Mouse (Mus musculus): Measurements from ENCODE around the gene 3110009E18Rik. TPM values are rescaled to one million over a fixed set of nuclear protein-coding genes. Genes with fewer than 3 reads are reported as not detected.
A peak's percentile ranks its signal among the peaks of the same experiment; 100 is the strongest.

3110009E18Rik gene
- total RNA-seq, 2 experiments from 2014 or later, result 4.5 to 12.2 TPM

DNA sequence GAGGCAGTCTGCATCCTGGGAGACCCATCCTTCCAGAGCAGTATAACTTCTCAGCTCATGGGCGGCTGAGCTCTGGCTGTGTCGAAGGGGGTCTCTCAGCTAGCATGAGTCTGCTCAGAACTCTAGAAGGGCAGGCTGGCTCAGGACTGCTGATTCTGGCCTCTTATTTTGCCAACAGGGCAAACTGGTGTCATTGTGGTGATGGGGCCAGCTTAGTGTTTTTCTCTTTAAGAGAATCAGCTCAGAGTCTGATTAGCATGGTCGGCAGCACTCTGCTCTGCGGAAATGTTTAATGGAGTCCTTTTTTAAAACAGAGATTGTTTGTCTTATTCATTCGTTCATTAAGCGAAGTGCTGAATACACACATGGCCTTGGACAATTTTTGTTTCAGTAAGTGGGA lies 68.2 kb downstream of the 3110009E18Rik start:
- no peak for ATAC-seq (replicated peaks; ENCODE audit: poor library complexity, severe bottlenecking)

GRCm38 (mm10) chr1:120190300-120190699 lies 69.3 kb downstream of the 3110009E18Rik start:
- no peak for ATAC-seq (replicated peaks; ENCODE audit: poor library complexity, severe bottlenecking)

GRCm38 (mm10) chr1:120190946-120191345 lies 70.0 kb downstream of the 3110009E18Rik start:
- no peak for ATAC-seq (replicated peaks; ENCODE audit: poor library complexity, severe bottlenecking)

DNA sequence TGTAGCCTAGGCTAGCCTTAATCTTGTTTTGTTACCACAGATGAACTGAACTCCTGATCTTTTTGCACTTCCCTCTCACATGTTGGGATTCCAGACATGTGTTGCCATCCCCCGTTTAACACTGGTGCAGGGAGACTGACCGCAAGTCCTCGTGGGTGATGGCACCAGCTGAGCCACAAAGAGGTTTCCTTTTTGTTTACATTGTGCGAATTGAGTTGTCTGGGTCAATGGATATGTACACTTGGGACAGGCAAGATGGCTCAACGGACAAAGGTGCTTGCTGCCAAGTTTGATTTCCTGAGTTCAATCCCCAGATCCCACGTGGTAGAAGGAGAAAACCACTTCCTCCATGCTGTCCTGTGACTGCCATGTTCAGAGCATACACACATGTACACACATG lies 71.3 kb downstream of the 3110009E18Rik start:
- no peak for ATAC-seq (replicated peaks; ENCODE audit: poor library complexity, severe bottlenecking)

DNA sequence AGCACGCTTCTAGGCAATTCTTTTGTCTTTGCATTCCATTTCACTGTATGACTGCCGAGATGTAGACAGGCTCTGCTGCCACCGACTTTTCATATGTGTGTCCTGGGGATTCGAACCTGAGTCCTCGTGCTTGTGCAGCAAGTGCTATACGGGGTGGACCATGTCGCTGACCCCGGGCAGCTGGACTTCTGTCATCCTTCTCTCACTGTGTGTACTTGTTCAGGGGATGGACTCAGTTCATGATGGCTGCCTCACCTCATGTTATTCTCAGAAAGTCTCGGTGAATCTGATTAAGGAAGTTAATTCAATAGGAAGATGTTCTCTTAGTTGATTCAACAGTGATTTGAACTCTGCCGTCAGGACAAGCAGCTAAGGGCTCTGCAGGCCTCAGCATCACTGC lies 72.6 kb downstream of the 3110009E18Rik start:
- no peak for ATAC-seq (replicated peaks; ENCODE audit: poor library complexity, severe bottlenecking)

DNA sequence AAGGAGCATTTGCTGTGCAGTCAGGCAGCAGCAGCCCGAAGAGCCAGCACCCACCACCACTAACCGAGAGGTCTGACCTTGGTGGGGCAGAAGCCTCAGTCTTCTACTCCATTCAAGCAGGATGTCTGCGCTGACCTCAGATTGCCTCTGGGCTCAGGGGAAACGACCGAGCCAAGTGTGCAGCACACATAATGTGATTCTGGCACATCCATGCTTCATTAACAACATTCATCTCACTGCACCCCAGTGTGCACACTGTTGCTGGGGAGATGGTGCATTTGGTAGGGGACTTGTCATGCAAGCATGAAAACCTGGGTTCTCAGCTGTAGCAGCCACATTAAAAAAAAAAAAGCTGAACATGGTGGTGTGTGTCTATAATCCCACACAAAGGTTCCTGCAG lies 75.0 kb downstream of the 3110009E18Rik start:
- no peak for ATAC-seq (replicated peaks; ENCODE audit: poor library complexity, severe bottlenecking)

- 0 out of 2 replicates have a peak, but pooled peaks have one; percentile 18 for ATAC-seq (replicated peaks; ENCODE audit: poor library complexity, severe bottlenecking)
Observed at GRCm38 (mm10) chr1:120196724-120197123, 75.7 kb downstream of the 3110009E18Rik start.

DNA sequence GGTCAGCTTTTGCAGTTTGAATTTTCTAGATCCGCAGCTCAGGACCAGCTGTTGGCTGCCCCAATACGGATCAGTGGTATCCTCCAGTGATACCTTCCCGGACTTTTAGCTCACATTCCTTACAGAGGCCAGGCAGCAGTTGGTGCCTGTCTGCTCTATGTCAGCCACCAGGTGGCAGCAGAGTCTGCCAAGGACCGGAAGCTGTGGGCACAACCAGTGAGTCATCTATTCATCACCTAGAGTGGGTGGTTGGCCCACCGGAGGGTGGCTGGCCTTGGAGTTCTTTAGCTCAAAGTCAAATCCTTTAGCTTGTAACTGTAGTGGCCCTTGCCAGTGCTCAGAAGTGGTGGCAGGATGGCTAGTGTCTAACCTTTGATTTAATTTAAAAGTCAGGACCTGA lies 76.2 kb downstream of the 3110009E18Rik start:
- ATAC-seq (replicated peaks; ENCODE audit: poor library complexity, severe bottlenecking), result peak; percentile 97

- ATAC-seq (replicated peaks; ENCODE audit: poor library complexity, severe bottlenecking), result no peak
Observed at GRCm38 (mm10) chr1:120198151-120198550, 77.2 kb downstream of the 3110009E18Rik start.

DNA sequence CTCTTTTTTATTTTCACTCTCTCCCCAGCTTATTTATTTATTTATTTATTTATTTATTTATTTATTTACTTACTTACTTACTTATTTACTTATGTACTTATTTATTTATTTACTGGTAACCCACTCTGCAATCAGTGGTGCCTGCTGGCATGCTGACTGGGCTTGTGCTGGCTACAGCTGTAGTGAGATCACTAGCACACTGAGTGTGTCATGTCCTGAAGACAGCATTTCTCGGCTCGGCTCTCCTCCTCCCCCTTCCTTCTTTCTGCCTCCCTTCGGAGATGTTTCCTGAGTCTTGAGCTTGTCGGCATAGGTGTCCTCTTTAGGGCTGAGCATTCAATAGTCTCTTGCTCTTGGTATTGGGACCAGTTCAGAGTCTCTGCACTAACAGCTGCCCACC lies 78.0 kb downstream of the 3110009E18Rik start:
- no peak for ATAC-seq (replicated peaks; ENCODE audit: poor library complexity, severe bottlenecking)

GRCm38 (mm10) chr1:120202542-120202941 lies 81.6 kb downstream of the 3110009E18Rik start:
- ATAC-seq (replicated peaks; ENCODE audit: poor library complexity, severe bottlenecking), result peak; percentile 82

DNA sequence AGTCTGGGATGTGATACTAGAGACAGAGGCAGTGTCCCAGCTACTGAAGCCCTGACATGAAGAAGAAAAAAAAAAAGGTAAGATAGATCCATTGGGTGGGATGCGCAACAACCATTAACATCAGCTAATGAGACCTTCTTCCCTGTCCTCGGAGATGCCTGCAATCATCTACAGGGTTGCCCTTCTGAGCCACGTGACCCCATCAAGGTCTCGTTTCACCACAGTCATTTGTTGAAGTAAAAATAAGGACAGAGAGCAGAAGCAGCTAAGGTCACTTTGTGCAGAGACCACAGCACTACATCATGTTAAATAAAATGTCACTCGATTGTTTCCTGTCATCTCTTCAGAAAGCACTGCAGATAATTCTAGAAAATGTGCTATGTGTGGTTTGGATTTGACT lies 82.8 kb downstream of the 3110009E18Rik start:
- ATAC-seq (replicated peaks; ENCODE audit: poor library complexity, severe bottlenecking), result no peak

GRCm38 (mm10) chr1:120204834-120205233 lies 83.8 kb downstream of the 3110009E18Rik start:
- ATAC-seq (replicated peaks; ENCODE audit: poor library complexity, severe bottlenecking), result no peak

- ATAC-seq (replicated peaks; ENCODE audit: poor library complexity, severe bottlenecking), result no peak
Observed at GRCm38 (mm10) chr1:120207568-120207967, 86.6 kb downstream of the 3110009E18Rik start.

- no peak for ATAC-seq (replicated peaks; ENCODE audit: poor library complexity, severe bottlenecking)
Observed at GRCm38 (mm10) chr1:120208502-120209230, 87.7 kb downstream of the 3110009E18Rik start.

DNA sequence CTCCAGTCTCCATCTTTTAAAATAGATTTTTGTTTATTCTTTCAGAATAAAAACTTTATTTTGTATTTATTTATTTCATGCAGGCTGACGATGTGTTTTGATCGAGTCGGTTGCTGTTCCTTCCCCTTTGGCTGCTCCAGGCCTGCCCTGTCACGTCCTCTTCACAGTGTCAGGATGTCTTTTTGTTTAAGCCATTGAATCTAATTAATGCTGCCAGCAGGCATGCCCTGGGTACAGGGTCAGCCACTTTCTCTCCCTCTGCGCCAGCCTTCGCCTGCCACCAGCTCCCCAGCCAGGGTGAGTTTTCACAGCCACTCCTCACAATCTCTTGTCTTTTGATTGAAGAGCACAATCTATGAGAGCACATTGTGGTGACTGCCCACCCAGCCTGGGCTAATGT lies 99.9 kb downstream of the 3110009E18Rik start:
- ATAC-seq (replicated peaks; ENCODE audit: poor library complexity, severe bottlenecking), result no peak

- no peak for ATAC-seq (replicated peaks; ENCODE audit: poor library complexity, severe bottlenecking)
Observed at GRCm38 (mm10) chr1:120221285-120221684, 100.3 kb downstream of the 3110009E18Rik start.

- ATAC-seq (replicated peaks; ENCODE audit: poor library complexity, severe bottlenecking), result no peak
Observed at GRCm38 (mm10) chr1:120223613-120224012, 102.6 kb downstream of the 3110009E18Rik start.

GRCm38 (mm10) chr1:120229723-120230471 lies 108.9 kb downstream of the 3110009E18Rik start:
- no peak for ATAC-seq (replicated peaks; ENCODE audit: poor library complexity, severe bottlenecking)

- ATAC-seq (replicated peaks; ENCODE audit: poor library complexity, severe bottlenecking), result peak; percentile 30; the same call in 1 of the 2 replicates
Observed at GRCm38 (mm10) chr1:120231334-120231733, 110.3 kb downstream of the 3110009E18Rik start.

- ATAC-seq (replicated peaks; ENCODE audit: poor library complexity, severe bottlenecking), result no peak
Observed at GRCm38 (mm10) chr1:120232170-120232569, 111.2 kb downstream of the 3110009E18Rik start.
